Mouse (Mus musculus) forebrain, postnatal 0 days (tissue): ENCODE data around the gene Thoc5. TPM values are rescaled to one million over a fixed set of nuclear protein-coding genes. Genes with fewer than 3 reads are reported as not detected.

ENCODE experiments used
- ATAC-seq: fragments of 200-750 bp; cut with Nextera tagmentation; 2 replicates; pipeline ENCODE4 v1.8.0; 2017; ENCODE audit warnings: mild to moderate bottlenecking, moderate library complexity
- DNase-seq: peaks from one replicate; pipeline ENCODE4 v3.0.0-alpha.2; 2015
- H3K27ac ChIP-seq: fragments of 300-500 bp; sonication (generic); 2 replicates; pipeline ENCODE4 v1.5.1; 2014; ENCODE audit warnings: low read depth, mild to moderate bottlenecking, antibody characterized with exemption, low read length, moderate library complexity, mixed read lengths
- H3K27me3 ChIP-seq: fragments of 300-500 bp; sonication (generic); 2 replicates; pipeline ENCODE4 v1.6.1; 2014; ENCODE audit warnings: mild to moderate bottlenecking, low read length, mixed read lengths; ENCODE audit not compliant: insufficient read depth
- H3K36me3 ChIP-seq: fragments of 300-500 bp; sonication (generic); 2 replicates; pipeline ENCODE4 v1.6.1; 2014; ENCODE audit warnings: mild to moderate bottlenecking, moderate library complexity; ENCODE audit not compliant: insufficient read depth
- H3K4me1 ChIP-seq: fragments of 300-500 bp; sonication (generic); 2 replicates; pipeline ENCODE4 v1.6.1; 2014; ENCODE audit warnings: antibody characterized with exemption; ENCODE audit not compliant: insufficient read depth
- H3K4me2 ChIP-seq: fragments of 300-500 bp; sonication (generic); 2 replicates; pipeline ENCODE4 v1.6.1; 2014; ENCODE audit warnings: low read depth, mild to moderate bottlenecking, moderate library complexity
- H3K4me3 ChIP-seq: fragments of 300-500 bp; sonication (generic); 2 replicates; pipeline ENCODE4 v1.5.1; 2014; ENCODE audit warnings: low read depth, low read length, mixed read lengths
- H3K9ac ChIP-seq: fragments of 300-500 bp; sonication (generic); 2 replicates; pipeline ENCODE4 v1.6.1; 2014; ENCODE audit warnings: mild to moderate bottlenecking
- H3K9me3 ChIP-seq: fragments of 300-500 bp; sonication (generic); 2 replicates; pipeline ENCODE4 v1.6.1; 2016; ENCODE audit warnings: low read length
- CTCF ChIP-seq: sonication (generic); IDR thresholded peaks from 2 replicates; pipeline ENCODE4 v1.5.1; 2016; ENCODE audit warnings: antibody characterized with exemption, control low read depth, low read depth
- WGBS: fragments of 180-500 bp; shearing (Covaris S2); extraction: QIAGEN DNeasy Blood & Tissue Kit; methylation state at CpG from one replicate; pipeline ENCODE4 v1.1.7; 2014; 5-methylcytosine and 5-hydroxymethylcytosine counted together
- polyA plus RNA-seq: library from polyadenylated mRNA; unstranded; fragments of >200 nt; fragmentation: Nextera tagmentation; extraction: Ambion mirVana; gene quantifications from 2 replicates; pipeline ENCODE4 v1.2.1, GENCODE M21; 2015
- total RNA-seq: library from RNA; depleted of rRNA; stranded (reverse); fragments of >200 nt; gene quantifications from 2 replicates; pipeline ENCODE4 v1.2.3, GENCODE M21; 2014

Thoc5 gene
- total and polyA plus RNA-seq, 2 experiments from 2014 or later, result 52.2 to 55.7 TPM

DNA sequence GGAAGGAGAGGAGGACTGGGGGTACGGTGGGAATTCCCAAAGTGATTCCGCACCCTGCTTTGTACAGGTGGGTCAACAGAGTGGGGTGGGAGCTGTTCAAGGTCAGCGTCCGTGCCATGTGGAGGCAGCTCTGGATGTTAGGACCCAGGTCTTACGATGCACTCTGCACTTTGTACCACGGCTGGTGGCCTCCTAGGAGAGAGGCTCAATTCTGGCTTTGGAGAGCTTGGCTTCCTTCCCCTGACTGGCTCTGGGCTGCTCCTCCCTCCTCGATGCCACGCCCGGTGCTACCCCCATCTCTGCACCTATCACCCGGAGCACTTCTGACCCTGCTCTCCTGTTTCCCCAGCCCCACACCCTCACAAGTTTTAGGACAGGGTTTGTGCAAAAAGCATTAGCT is 20.6 kb upstream of the Thoc5 start:
- peak overlapping the region; percentile 74 for H3K4me3 ChIP-seq
- peak overlapping the region; percentile 76 for H3K9ac ChIP-seq
- peak overlapping the region; percentile 72 for H3K27ac ChIP-seq
- no peaks in the 10 kb centered on the region for H3K36me3 ChIP-seq
- H3K9me3 ChIP-seq, result no peaks in the 10 kb centered on the region
- H3K27me3 ChIP-seq, result no peaks in the 10 kb centered on the region
- DNase-seq (peak; percentile 26), ATAC-seq (peak; percentile 38; the same call in 1 of the 2 replicates)
- peaks cover 4% of the 10 kb centered on the region; the same call in 1 of the 2 replicates for H3K4me1 ChIP-seq
- WGBS, result 3% methylated on average over 10 of the region's 10 CpGs
- peak overlapping the region; percentile 71 for H3K4me2 ChIP-seq
- no peak for TF ChIP-seq CTCF

DNA sequence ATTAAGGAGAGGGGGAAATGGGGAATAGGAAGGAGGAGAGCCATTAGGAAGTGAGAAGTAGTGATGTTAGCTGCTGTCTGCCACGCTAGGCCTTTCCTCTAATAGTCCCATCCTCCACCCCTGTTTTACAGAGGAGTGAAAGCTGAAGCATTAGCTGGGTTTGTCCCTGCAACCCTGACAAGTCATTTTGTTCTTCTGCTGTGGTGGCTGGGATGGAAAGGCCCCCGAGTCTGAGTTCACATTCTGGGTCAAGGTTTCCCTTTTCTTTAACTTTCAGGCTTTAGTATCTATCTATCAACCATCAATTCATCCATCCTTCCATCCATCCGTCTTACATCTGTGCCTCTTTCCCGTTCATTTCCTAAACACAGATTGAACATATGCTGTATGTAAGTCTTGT is 14.0 kb upstream of the Thoc5 start:
- no peaks in the 10 kb centered on the region for H3K4me1 ChIP-seq
- H3K4me2 ChIP-seq, result no peak overlapping the region
- H3K36me3 ChIP-seq, result peaks cover 23% of the 10 kb centered on the region
- H3K4me3 ChIP-seq, result no peak overlapping the region
- no peak overlapping the region for H3K27ac ChIP-seq
- ATAC-seq, result no peak
- H3K9ac ChIP-seq, result no peak overlapping the region
- no peak for TF ChIP-seq CTCF
- no peaks in the 10 kb centered on the region for H3K27me3 ChIP-seq
- WGBS, result 85% methylated on average over 4 of the region's 4 CpGs
- no peaks in the 10 kb centered on the region for H3K9me3 ChIP-seq
- no peak for DNase-seq

DNA sequence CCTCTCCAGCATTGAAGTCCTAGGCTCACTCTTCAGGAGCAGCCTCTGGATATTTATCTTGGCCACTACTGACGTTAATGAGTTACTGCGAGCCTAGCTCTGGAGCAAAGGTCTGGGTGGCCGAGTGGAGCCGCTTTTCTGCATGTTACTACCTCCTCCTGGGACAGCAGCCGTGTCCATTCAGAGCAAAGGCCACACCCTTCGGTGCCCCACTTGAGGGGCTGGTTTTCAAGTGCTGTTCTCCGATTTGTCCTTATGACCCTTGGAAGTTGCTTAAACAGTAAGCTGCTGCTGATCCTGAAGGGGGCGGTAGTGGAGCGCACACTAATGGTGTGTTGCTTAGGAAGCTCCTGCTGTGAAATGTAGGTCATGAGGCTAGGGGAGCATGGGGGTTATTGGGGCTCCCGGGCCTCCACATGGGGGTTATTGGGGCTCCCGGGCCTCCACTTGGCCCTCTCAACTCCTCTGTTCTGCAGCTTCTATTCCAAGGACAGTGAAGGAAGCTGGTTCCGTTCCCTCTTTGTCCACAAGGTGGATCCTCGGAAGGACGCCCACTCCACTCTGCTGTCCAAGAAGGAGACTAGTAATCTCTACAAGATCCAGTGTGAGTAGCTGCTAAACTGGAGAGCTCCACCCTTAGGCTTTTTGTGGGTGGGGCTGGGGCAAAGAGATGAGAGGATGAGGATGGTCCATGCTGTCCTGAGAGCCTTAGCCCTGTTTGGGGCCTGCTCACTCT is 12.1 kb upstream of the Thoc5 start:
- Histone ChIP-seq H3K4me3 (no peak overlapping the region), H3K27me3 (no peaks in the 10 kb centered on the region), H3K4me2 (no peak overlapping the region), H3K36me3 (peaks cover 23% of the 10 kb centered on the region), H3K9me3 (no peaks in the 10 kb centered on the region), H3K27ac (no peak overlapping the region), H3K9ac (no peak overlapping the region), H3K4me1 (no peaks in the 10 kb centered on the region)
- DNase-seq (no peak), ATAC-seq (no peak)
- WGBS, result 53% methylated on average over 14 of the region's 14 CpGs
- peak; percentile 44 for TF ChIP-seq CTCF

DNA sequence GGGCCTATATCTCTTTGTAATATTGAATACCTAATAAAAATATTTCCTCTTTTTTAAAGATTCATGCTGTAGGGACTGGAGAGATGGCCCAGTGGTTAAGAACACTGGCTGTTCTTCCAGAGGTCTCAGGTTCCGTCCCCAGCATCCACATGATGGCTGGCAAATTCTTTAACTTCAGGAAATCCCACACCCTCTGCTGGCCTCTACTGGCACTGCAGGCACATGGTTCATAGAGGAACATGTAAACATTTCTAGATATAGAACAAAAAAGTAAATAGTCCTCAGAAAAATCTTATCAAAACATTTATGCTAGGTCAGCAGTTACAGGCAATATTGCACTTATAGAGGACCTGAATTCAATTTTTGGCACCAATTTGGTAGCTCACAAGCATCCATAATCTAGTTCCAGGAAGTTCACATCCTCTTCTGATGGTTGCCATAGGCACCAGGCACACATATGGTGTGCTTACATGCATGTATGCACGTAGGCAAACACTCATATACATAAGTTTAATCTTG is 9.7 kb upstream of the Thoc5 start:
- Histone ChIP-seq H3K36me3 (peaks cover 46% of the 10 kb centered on the region), H3K4me2 (no peak overlapping the region), H3K27me3 (no peaks in the 10 kb centered on the region), H3K4me3 (no peak overlapping the region), H3K27ac (no peak overlapping the region), H3K9me3 (no peaks in the 10 kb centered on the region), H3K9ac (no peak overlapping the region), H3K4me1 (no peaks in the 10 kb centered on the region)
- peak; percentile 64 for TF ChIP-seq CTCF
- 60% methylated on average over 2 of the region's 2 CpGs for WGBS
- ATAC-seq (no peak), DNase-seq (peak; percentile 57)

DNA sequence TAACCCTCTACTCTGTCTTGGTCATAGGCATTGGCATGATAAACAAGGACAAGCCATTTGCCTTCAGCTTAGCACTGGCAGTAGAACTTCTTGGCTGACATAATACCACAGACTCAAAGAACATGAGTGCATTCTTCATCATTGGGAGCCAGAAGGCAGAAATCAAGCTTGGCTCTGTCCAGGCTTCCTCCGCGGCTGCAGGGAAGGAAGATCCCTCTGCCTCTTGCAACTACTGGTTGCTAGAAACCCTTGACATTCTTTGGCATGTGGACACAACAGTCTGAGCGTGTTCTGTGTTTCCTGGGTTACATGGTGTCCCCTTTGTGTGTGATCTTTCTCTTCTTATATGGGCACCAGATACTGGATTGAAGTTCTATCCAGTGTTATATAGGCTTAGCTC is 8.1 kb upstream of the Thoc5 start:
- Histone ChIP-seq H3K9ac (no peak overlapping the region), H3K4me2 (no peak overlapping the region), H3K27ac (no peak overlapping the region), H3K4me3 (no peak overlapping the region), H3K36me3 (peaks cover 59% of the 10 kb centered on the region), H3K9me3 (no peaks in the 10 kb centered on the region), H3K4me1 (no peaks in the 10 kb centered on the region), H3K27me3 (no peaks in the 10 kb centered on the region)
- 91% methylated on average over 3 of the region's 3 CpGs for WGBS
- no peak for TF ChIP-seq CTCF
- ATAC-seq, result no peak
- no peak for DNase-seq

DNA sequence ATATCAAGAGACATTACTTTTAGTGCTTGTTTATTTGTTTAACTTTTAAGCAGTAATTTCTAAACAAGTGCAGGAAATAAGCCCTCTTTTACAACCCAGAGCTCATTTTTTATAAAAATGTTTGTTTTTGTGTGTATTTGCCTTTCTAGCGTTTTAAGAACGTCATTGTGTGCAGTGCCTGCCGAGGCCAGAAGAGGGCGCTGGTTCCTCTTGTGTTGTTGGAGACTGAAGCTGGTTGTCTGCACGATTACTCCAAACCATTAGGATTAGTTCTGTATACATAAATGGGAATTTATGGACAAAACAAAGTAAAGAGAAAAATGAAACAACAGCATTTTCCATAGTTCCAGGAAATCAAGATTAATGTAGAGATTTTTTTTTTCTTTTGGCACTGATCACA is 5.3 kb downstream of the Thoc5 start:
- Histone ChIP-seq H3K9me3 (no peaks in the 10 kb centered on the region), H3K4me3 (no peak overlapping the region), H3K9ac (no peak overlapping the region), H3K36me3 (peaks cover 45% of the 10 kb centered on the region), H3K27ac (no peak overlapping the region), H3K4me1 (peaks cover 4% of the 10 kb centered on the region; the same call in 1 of the 2 replicates), H3K27me3 (no peaks in the 10 kb centered on the region), H3K4me2 (no peak overlapping the region)
- TF ChIP-seq CTCF, result peak; percentile 63
- 67% methylated on average over 5 of the region's 5 CpGs for WGBS
- ATAC-seq, result no peak
- peak; percentile 35 for DNase-seq

DNA sequence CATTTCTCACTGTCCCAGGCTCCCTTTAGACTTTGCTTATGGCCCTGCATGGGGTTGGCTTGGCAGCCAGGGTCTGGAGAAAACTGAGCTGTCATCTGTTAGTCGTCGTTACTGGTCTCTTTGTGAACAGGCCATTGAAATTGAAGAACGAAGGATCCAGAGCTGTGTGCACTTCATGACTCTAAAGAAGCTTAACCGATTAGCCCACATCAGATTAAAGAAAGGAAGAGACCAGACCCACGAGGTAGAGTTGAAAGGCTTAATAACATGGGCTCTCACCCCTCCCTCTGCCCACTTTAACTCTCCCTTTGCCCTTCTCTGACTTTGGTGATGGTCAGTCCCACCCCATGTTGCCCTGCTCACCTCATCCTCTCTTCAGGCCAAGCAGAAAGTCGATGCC is 6.8 kb downstream of the Thoc5 start:
- H3K4me1 ChIP-seq, result no peaks in the 10 kb centered on the region
- no peak overlapping the region for H3K4me3 ChIP-seq
- no peaks in the 10 kb centered on the region for H3K9me3 ChIP-seq
- DNase-seq (no peak), ATAC-seq (no peak)
- H3K4me2 ChIP-seq, result no peak overlapping the region
- no peak overlapping the region for H3K27ac ChIP-seq
- 69% methylated on average over 6 of the region's 6 CpGs for WGBS
- H3K27me3 ChIP-seq, result no peaks in the 10 kb centered on the region
- H3K36me3 ChIP-seq, result peaks cover 51% of the 10 kb centered on the region
- TF ChIP-seq CTCF, result no peak
- H3K9ac ChIP-seq, result no peak overlapping the region
